Mouse (Mus musculus): ENCODE data around the gene Gp1ba. TPM values are rescaled to one million over a fixed set of nuclear protein-coding genes. Genes with fewer than 3 reads are reported as not detected.

The Gp1ba gene
- total and polyA plus RNA-seq, 3 experiments, result 1.6 to 5.0 TPM; not detected in 1

GRCm38 (mm10) chr11:70629557-70629956, 9.4 kb upstream of the Gp1ba start:
- Histone ChIP-seq H3K27ac (ENCODE audit: control insufficient read depth, low read depth, low read length) (no peak overlapping the region), H3K79me2 (ENCODE audit: control insufficient read depth, insufficient read depth, low read length, poor library complexity) (no peaks in the 10 kb centered on the region), H3K36me3 (ENCODE audit: control insufficient read depth in 1 of 2, insufficient read depth in 2 of 2, low read length in 2 of 2) (peaks cover 0 to 2% of the 10 kb centered on the region in 2 experiments; a peak in 1 of 4 replicates), H3K9me3 (replicated peaks; ENCODE audit: insufficient read depth, low read length) (no peaks in the 10 kb centered on the region), H3K27me3 (ENCODE audit: control insufficient read depth in 1 of 2, insufficient read depth in 2 of 2, low read length in 2 of 2) (no peaks in the 10 kb centered on the region), H3K4me3 (ENCODE audit: control insufficient read depth in 1 of 2, insufficient read depth in 1 of 2, low read depth in 2 of 2, low read length in 2 of 2) (peak overlapping the region in 1 of 2 experiments; percentile 34; a peak in 1 of 4 replicates), H3K4me1 (ENCODE audit: control insufficient read depth in 1 of 2, insufficient read depth in 2 of 2, low read length in 2 of 2) (peaks cover 0 to 8% of the 10 kb centered on the region in 2 experiments; a peak in 2 of 4 replicates), H3K9ac (ENCODE audit: control insufficient read depth, low read depth, low read length, poor library complexity, severe bottlenecking) (no peak overlapping the region)
- peak; percentile 87 for DNase-seq (ENCODE audit: low read depth, low spot score)
- TF ChIP-seq ZKSCAN1 (IDR thresholded peaks at IDR 0.05; ENCODE audit: low read depth, low read length), result no peak
- TF ChIP-seq GABPA (IDR thresholded peaks at IDR 0.05; ENCODE audit: low read depth, low read length), result no peak
- no peak for TF ChIP-seq UBTF (IDR thresholded peaks at IDR 0.05; ENCODE audit: borderline replicate concordance, insufficient read depth, low read depth, low read length)
- TF ChIP-seq USF2 (IDR thresholded peaks at IDR 0.05; ENCODE audit: borderline replicate concordance in 1 of 2, insufficient read depth in 1 of 2, low read depth in 1 of 2, low read length in 2 of 2), result no peak
- TF ChIP-seq CHD2 (IDR thresholded peaks at IDR 0.05; ENCODE audit: low read length), result no peak
- TF ChIP-seq MAZ (IDR thresholded peaks at IDR 0.05; ENCODE audit: low read depth, low read length), result no peak
- peak; percentile 99 for TF ChIP-seq SMC3 (IDR thresholded peaks at IDR 0.05; ENCODE audit: low read depth, low read length)
- no peak for TF ChIP-seq POLR2AphosphoS5 (IDR thresholded peaks at IDR 0.05; ENCODE audit: borderline replicate concordance, low read depth, low read length)
- no peak for TF ChIP-seq POLR2A (IDR thresholded peaks at IDR 0.05; ENCODE audit: control insufficient read depth in 1 of 2, insufficient read depth in 1 of 2, low read depth in 1 of 2, low read length in 2 of 2, poor library complexity in 1 of 2)
- no peak for TF ChIP-seq EP300 (IDR thresholded peaks at IDR 0.05; ENCODE audit: low read depth in 1 of 2, low read length in 2 of 2)
- no peak for TF ChIP-seq ZMIZ1 (IDR thresholded peaks at IDR 0.05; ENCODE audit: low read depth, low read length)
- no peak for TF ChIP-seq POLR2AphosphoS2 (IDR thresholded peaks at IDR 0.05; ENCODE audit: low read length)
- no peak for TF ChIP-seq MAX (IDR thresholded peaks at IDR 0.05; ENCODE audit: low read length)
- TF ChIP-seq KAT2A (conservative IDR thresholded peaks at IDR 0.05; ENCODE audit: low read depth, low read length), result no peak
- TF ChIP-seq CTCF (IDR thresholded peaks at IDR 0.05 in 2 of 3, conservative IDR thresholded peaks at IDR 0.05 in 1 of 3; ENCODE audit: control insufficient read depth in 1 of 3, insufficient read depth in 1 of 3, low read depth in 2 of 3, low read length in 3 of 3, poor library complexity in 1 of 3, severe bottlenecking in 1 of 3), result peak; percentile 48 to 94 (median 51)
- TF ChIP-seq TCF12 (IDR thresholded peaks at IDR 0.05; ENCODE audit: low read depth, low read length), result no peak
- TF ChIP-seq MYC (IDR thresholded peaks at IDR 0.05; ENCODE audit: low read depth, low read length), result 0 out of 2 replicates have a peak, but pooled peaks have one; percentile 43
- TF ChIP-seq GATA1 (IDR thresholded peaks at IDR 0.05; ENCODE audit: low read depth, low read length), result no peak
- TF ChIP-seq ELF1 (IDR thresholded peaks at IDR 0.05; ENCODE audit: low read depth, low read length), result no peak
- no peak for TF ChIP-seq E2F4 (IDR thresholded peaks at IDR 0.05; ENCODE audit: borderline replicate concordance, low read depth, low read length)
- TF ChIP-seq NRF1 (IDR thresholded peaks at IDR 0.05; ENCODE audit: insufficient read depth, low read depth, low read length, poor library complexity, severe bottlenecking), result no peak
- no peak for TF ChIP-seq MYB (IDR thresholded peaks at IDR 0.05; ENCODE audit: low read depth, low read length)
- no peak for TF ChIP-seq MAFK (IDR thresholded peaks at IDR 0.05; ENCODE audit: borderline replicate concordance, low read depth, low read length)
- peak; percentile 64 for TF ChIP-seq SIN3A (IDR thresholded peaks at IDR 0.05; ENCODE audit: low read length)
- TF ChIP-seq USF1 (IDR thresholded peaks at IDR 0.05; ENCODE audit: low read depth, low read length), result no peak
- TF ChIP-seq HCFC1 (IDR thresholded peaks at IDR 0.05; ENCODE audit: low read depth, low read length), result no peak; the same call in 1 of the 2 replicates
- TF ChIP-seq MXI1 (IDR thresholded peaks at IDR 0.05; ENCODE audit: low read depth, low read length), result no peak
- 0 out of 2 replicates have a peak, but pooled peaks have one; percentile 45 for TF ChIP-seq ZNF384 (IDR thresholded peaks at IDR 0.05; ENCODE audit: low read depth, low read length)
- TF ChIP-seq MEF2A (IDR thresholded peaks at IDR 0.05; ENCODE audit: extremely low read depth, insufficient replicate concordance, low read depth, low read length, poor library complexity, severe bottlenecking), result no peak
- no peak for TF ChIP-seq TAL1 (IDR thresholded peaks at IDR 0.05; ENCODE audit: low read length)
- TF ChIP-seq ETS1 (IDR thresholded peaks at IDR 0.05; ENCODE audit: low read depth, low read length), result no peak
- no peak for TF ChIP-seq NELFE (IDR thresholded peaks at IDR 0.05; ENCODE audit: low read depth, low read length)
- no peak for TF ChIP-seq RCOR1 (IDR thresholded peaks at IDR 0.05; ENCODE audit: low read depth, low read length)
- no peak for TF ChIP-seq CHD1 (IDR thresholded peaks at IDR 0.05; ENCODE audit: low read depth, low read length)
- peak; percentile 98 for TF ChIP-seq ZC3H11A (IDR thresholded peaks at IDR 0.05; ENCODE audit: low read depth, low read length)
- TF ChIP-seq JUND (IDR thresholded peaks at IDR 0.05; ENCODE audit: low read depth, low read length), result no peak
- TF ChIP-seq RAD21 (IDR thresholded peaks at IDR 0.05; ENCODE audit: low read depth, low read length), result peak; percentile 94
- no peak for TF ChIP-seq TBP (IDR thresholded peaks at IDR 0.05; ENCODE audit: low read depth, low read length)
